Mouse (Mus musculus) embryonic facial prominence, embryonic 12.5 days (tissue): ENCODE results near the gene Best1. TPM values are rescaled to one million over a fixed set of nuclear protein-coding genes. Genes with fewer than 3 reads are reported as not detected.

Experiments used
- ATAC-seq: fragments of 200-750 bp; cut with Nextera tagmentation; 2 replicates; pipeline ENCODE4 v1.8.0; 2017; ENCODE audit not compliant: insufficient number of reproducible peaks, insufficient read depth, low FRiP score, low TSS enrichment
- H3K27ac ChIP-seq: fragments of 300-500 bp; sonication (generic); 2 replicates; pipeline ENCODE4 v1.5.1; 2016; ENCODE audit warnings: mild to moderate bottlenecking
- H3K27me3 ChIP-seq: fragments of 300-500 bp; sonication (generic); 2 replicates; pipeline ENCODE4 v1.6.1; 2016; ENCODE audit warnings: mild to moderate bottlenecking, moderate library complexity
- H3K36me3 ChIP-seq: fragments of 300-500 bp; sonication (generic); 2 replicates; pipeline ENCODE4 v1.6.1; 2016; ENCODE audit warnings: mild to moderate bottlenecking
- H3K4me1 ChIP-seq: fragments of 300-500 bp; sonication (generic); 2 replicates; pipeline ENCODE4 v1.6.1; 2016
- H3K4me2 ChIP-seq: fragments of 300-500 bp; sonication (generic); replicated peaks from 2 replicates; pipeline ENCODE4 v1.6.1; 2016; ENCODE audit warnings: mild to moderate bottlenecking, moderate library complexity
- H3K4me3 ChIP-seq: fragments of 300-500 bp; sonication (generic); 2 replicates; pipeline ENCODE4 v1.5.1; 2016; ENCODE audit warnings: mild to moderate bottlenecking
- H3K9ac ChIP-seq: fragments of 300-500 bp; sonication (generic); 2 replicates; pipeline ENCODE4 v1.6.1; 2016; ENCODE audit warnings: mild to moderate bottlenecking, moderate library complexity
- H3K9me3 ChIP-seq: fragments of 300-500 bp; sonication (generic); 2 replicates; pipeline ENCODE4 v1.6.1; 2016; ENCODE audit warnings: mild to moderate bottlenecking, moderate library complexity
- WGBS: fragments of 180-500 bp; shearing (Covaris S2); methylation state at CpG from one replicate; pipeline ENCODE4 v1.1.7; 2016; 5-methylcytosine and 5-hydroxymethylcytosine counted together
- polyA plus RNA-seq: library from polyadenylated mRNA; unstranded; fragments of >200 nt; fragmentation: Nextera tagmentation; extraction: Ambion mirVana; gene quantifications from 2 replicates; pipeline ENCODE4 v1.2.1, GENCODE M21; 2016

Best1 gene
- polyA plus RNA-seq, 1 experiment from 2014 or later, result 1.8 TPM

GRCm38 (mm10) chr19:10022414-10023303 lies 21.2 kb upstream of the Best1 start:
- peak overlapping the region; percentile 57 for H3K27ac ChIP-seq
- no peak overlapping the region for H3K4me2 ChIP-seq

GRCm38 (mm10) chr19:10021981-10022380 lies 20.5 kb upstream of the Best1 start:
- no peak overlapping the region for H3K9ac ChIP-seq
- 78% methylated on average over 2 of the region's 2 CpGs for WGBS
- peak overlapping the region; percentile 57; the same call in 1 of the 2 replicates for H3K27ac ChIP-seq
- no peak overlapping the region for H3K4me3 ChIP-seq
- no peak for ATAC-seq
- peaks cover 61% of the 10 kb centered on the region for H3K4me1 ChIP-seq
- H3K4me2 ChIP-seq, result 0 out of 2 replicates have a peak overlapping the region, but pooled peaks have one; percentile 4
- H3K27me3 ChIP-seq, result no peaks in the 10 kb centered on the region
- H3K9me3 ChIP-seq, result no peaks in the 10 kb centered on the region
- H3K36me3 ChIP-seq, result peaks cover 7% of the 10 kb centered on the region; the same call in 1 of the 2 replicates

More at GRCm38 (mm10) chr19:10022414-10023303, 21.2 kb upstream of the Best1 start:
- no peak for ATAC-seq
- Histone ChIP-seq H3K4me3 (no peak overlapping the region), H3K36me3 (peaks cover 13% of the 10 kb centered on the region), H3K27me3 (no peaks in the 10 kb centered on the region), H3K9me3 (no peaks in the 10 kb centered on the region), H3K4me1 (peaks cover 56% of the 10 kb centered on the region), H3K9ac (peak overlapping the region; percentile 33; the same call in 1 of the 2 replicates)
- WGBS, result 72% methylated on average over 5 of the region's 5 CpGs

DNA sequence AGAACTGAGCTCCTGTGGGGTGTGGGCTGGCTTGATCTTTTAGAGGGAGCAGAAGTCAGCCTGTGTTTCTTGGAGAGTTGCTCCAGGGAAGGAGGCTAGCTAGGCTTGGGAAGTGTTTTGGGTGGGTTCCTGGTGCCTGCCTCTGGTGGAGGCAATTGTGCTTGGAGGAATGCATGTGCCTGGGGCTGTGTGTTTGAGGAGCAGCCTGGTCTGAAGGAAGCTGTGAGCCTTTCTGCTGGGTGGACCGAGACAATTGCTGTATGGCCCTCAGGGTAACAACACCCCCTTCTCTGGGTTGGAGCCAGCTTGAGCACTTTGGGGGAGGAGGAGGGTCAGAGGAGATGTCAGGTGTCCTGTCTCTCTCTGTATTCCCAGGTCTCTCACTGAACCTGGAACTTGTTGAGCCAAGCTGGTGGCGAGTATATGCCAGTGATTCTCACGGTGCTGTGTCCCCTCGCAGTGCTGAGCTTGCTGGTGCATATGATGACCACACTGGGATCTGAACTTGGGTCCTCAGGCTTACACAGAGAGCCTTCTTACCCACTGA lies 17.9 kb upstream of the Best1 start:
- Histone ChIP-seq H3K9ac (peak overlapping the region; percentile 74), H3K4me2 (peak overlapping the region; percentile 92), H3K4me3 (peak overlapping the region; percentile 64), H3K36me3 (no peaks in the 10 kb centered on the region), H3K27me3 (no peaks in the 10 kb centered on the region), H3K27ac (peak overlapping the region; percentile 3; the same call in 1 of the 2 replicates), H3K4me1 (peaks cover 58% of the 10 kb centered on the region), H3K9me3 (no peaks in the 10 kb centered on the region)
- WGBS, result 54% methylated on average over 4 of the region's 4 CpGs
- ATAC-seq, result no peak

DNA sequence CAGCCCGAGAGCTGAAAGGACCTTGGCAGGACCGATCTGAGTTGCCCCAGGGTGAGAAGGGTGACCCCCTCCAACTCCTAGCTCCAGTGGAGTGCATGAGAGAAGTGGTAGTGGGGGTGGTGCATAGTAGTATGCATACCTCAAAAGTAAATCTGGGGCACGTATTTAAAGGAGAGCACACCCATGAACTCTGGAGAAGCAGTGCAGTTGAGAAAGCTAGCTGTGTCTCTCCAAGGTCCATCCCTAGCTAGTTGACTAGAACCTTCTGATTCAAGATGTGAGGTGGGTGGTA lies 17.0 kb upstream of the Best1 start:
- Histone ChIP-seq H3K4me2 (peak overlapping the region; percentile 92), H3K4me3 (peak overlapping the region; percentile 64), H3K9ac (peak overlapping the region; percentile 74), H3K27me3 (no peaks in the 10 kb centered on the region), H3K9me3 (no peaks in the 10 kb centered on the region), H3K27ac (peak overlapping the region; percentile 84), H3K4me1 (peaks cover 66% of the 10 kb centered on the region), H3K36me3 (no peaks in the 10 kb centered on the region)
- WGBS, result 0% methylated on average over 3 of the region's 3 CpGs
- no peak; the same call in 1 of the 2 replicates for ATAC-seq

- Histone ChIP-seq H3K4me2 (peak overlapping the region; percentile 92), H3K9me3 (no peaks in the 10 kb centered on the region), H3K4me3 (peak overlapping the region; percentile 64), H3K27ac (peak overlapping the region; percentile 84), H3K4me1 (peaks cover 66% of the 10 kb centered on the region), H3K9ac (peak overlapping the region; percentile 74), H3K27me3 (no peaks in the 10 kb centered on the region), H3K36me3 (no peaks in the 10 kb centered on the region)
- 5% methylated on average over 44 of the region's 44 CpGs for WGBS
- peak; percentile 83 for ATAC-seq
Measured at GRCm38 (mm10) chr19:10017637-10018526, 16.4 kb upstream of the Best1 start.

GRCm38 (mm10) chr19:10016151-10016550 lies 14.7 kb upstream of the Best1 start:
- Histone ChIP-seq H3K4me1 (peaks cover 56% of the 10 kb centered on the region), H3K9me3 (no peaks in the 10 kb centered on the region), H3K9ac (no peak overlapping the region), H3K4me2 (no peak overlapping the region), H3K36me3 (no peaks in the 10 kb centered on the region), H3K4me3 (no peak overlapping the region), H3K27ac (no peak overlapping the region), H3K27me3 (no peaks in the 10 kb centered on the region)
- 85% methylated on average over 4 of the region's 4 CpGs for WGBS
- ATAC-seq, result no peak

DNA sequence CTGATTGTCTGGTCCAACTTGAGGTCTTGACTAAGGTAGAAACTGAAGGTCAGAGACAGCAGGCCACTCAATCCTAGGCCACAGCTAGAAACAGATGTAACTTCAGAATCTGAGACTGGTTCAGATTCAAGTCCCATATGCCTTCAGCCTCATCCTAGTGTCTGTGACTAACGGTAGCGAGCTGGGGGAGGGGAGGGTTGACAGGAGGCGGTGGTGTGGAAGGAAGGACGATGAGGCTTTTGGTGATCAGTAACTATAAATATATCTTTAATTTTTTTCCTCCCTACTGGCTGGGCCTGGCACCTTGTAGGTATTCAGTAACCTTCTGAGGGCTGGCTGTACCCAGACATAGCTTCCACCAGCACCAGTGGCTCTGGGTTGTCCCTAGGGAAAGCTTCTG lies 14.0 kb upstream of the Best1 start:
- no peaks in the 10 kb centered on the region for H3K27me3 ChIP-seq
- H3K4me2 ChIP-seq, result no peak overlapping the region
- no peak for ATAC-seq
- no peaks in the 10 kb centered on the region for H3K36me3 ChIP-seq
- WGBS, result 61% methylated on average over 4 of the region's 4 CpGs
- H3K4me1 ChIP-seq, result peaks cover 50% of the 10 kb centered on the region
- H3K27ac ChIP-seq, result peak overlapping the region; percentile 98
- no peak overlapping the region for H3K9ac ChIP-seq
- no peak overlapping the region for H3K4me3 ChIP-seq
- no peaks in the 10 kb centered on the region for H3K9me3 ChIP-seq

GRCm38 (mm10) chr19:10014824-10015223 lies 13.4 kb upstream of the Best1 start:
- Histone ChIP-seq H3K27ac (peak overlapping the region; percentile 98), H3K9me3 (no peaks in the 10 kb centered on the region), H3K4me3 (no peak overlapping the region), H3K4me1 (peaks cover 47% of the 10 kb centered on the region), H3K9ac (no peak overlapping the region), H3K27me3 (no peaks in the 10 kb centered on the region), H3K36me3 (no peaks in the 10 kb centered on the region), H3K4me2 (no peak overlapping the region)
- WGBS, result 66% methylated on average over 13 of the region's 13 CpGs
- ATAC-seq, result no peak

DNA sequence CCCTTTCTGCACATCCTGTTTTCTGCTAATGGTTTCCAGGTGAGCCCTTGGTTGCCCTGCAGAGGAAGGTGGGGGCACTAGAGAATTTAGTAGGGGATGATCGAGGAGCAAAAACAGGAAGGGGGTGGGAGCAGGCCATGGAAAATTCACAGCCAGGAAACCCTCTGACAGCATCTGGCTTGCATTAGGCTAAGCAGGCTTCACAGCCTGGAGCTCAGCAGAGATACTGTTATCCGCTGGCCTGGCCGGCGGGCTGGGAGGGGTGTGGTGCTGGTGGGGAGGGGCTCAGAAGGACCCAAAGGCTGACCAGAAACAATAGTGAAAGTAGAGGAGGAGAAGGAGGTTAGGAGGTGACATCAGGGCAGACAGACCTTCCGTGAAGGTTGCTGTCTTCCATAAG lies 12.5 kb upstream of the Best1 start:
- H3K27me3 ChIP-seq, result no peaks in the 10 kb centered on the region
- H3K4me2 ChIP-seq, result peak overlapping the region; percentile 19; the same call in 1 of the 2 replicates
- peak overlapping the region; percentile 98 for H3K27ac ChIP-seq
- no peaks in the 10 kb centered on the region for H3K36me3 ChIP-seq
- ATAC-seq, result peak; percentile 69
- H3K9ac ChIP-seq, result no peak overlapping the region
- WGBS, result 13% methylated on average over 5 of the region's 5 CpGs
- no peaks in the 10 kb centered on the region for H3K9me3 ChIP-seq
- no peak overlapping the region for H3K4me3 ChIP-seq
- H3K4me1 ChIP-seq, result peaks cover 37% of the 10 kb centered on the region

DNA sequence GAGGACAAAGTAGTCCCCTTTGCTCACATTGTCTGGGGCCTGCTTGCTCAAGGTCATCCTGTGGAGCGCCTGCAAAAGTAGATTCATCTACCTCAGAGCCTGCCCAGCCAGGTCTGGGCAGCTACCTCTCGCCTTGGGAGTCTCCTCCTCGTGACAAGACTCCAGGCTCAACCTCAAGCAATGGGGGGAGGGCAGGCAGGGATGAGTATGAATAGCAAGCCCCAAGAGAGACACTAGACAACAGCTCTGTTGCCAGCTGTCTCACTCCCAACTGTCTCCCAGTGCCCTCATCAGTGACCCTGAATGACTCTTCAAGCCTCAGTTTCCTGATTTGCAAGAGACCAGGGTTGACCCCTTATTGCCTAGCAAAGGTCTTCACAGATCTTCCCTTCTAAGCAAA lies 11.9 kb upstream of the Best1 start:
- Histone ChIP-seq H3K36me3 (no peaks in the 10 kb centered on the region), H3K4me2 (peak overlapping the region; percentile 19), H3K4me3 (no peak overlapping the region), H3K4me1 (peaks cover 36% of the 10 kb centered on the region), H3K9me3 (no peaks in the 10 kb centered on the region), H3K27ac (peak overlapping the region; percentile 98), H3K9ac (no peak overlapping the region), H3K27me3 (no peaks in the 10 kb centered on the region)
- ATAC-seq, result peak; percentile 6; the same call in 1 of the 2 replicates
- 23% methylated on average over 3 of the region's 3 CpGs for WGBS

GRCm38 (mm10) chr19:10012827-10013278 lies 11.4 kb upstream of the Best1 start:
- H3K27me3 ChIP-seq, result no peaks in the 10 kb centered on the region
- no peak overlapping the region for H3K9ac ChIP-seq
- peak; percentile 58; the same call in 1 of the 2 replicates for ATAC-seq
- no peak overlapping the region for H3K4me3 ChIP-seq
- peak overlapping the region; percentile 98 for H3K27ac ChIP-seq
- 14% methylated on average over 6 of the region's 6 CpGs for WGBS
- no peaks in the 10 kb centered on the region for H3K36me3 ChIP-seq
- H3K4me2 ChIP-seq, result no peak overlapping the region
- peaks cover 36% of the 10 kb centered on the region for H3K4me1 ChIP-seq
- H3K9me3 ChIP-seq, result no peaks in the 10 kb centered on the region
